Mouse (Mus musculus) neural tube, embryonic 14.5 days (tissue): Measurements from ENCODE around the gene Trim69. TPM values are rescaled to one million over a fixed set of nuclear protein-coding genes. Genes with fewer than 3 reads are reported as not detected.

Experiments used
- ATAC-seq: fragments of 200-750 bp; cut with Nextera tagmentation; 2 replicates; pipeline ENCODE4 v1.8.0; 2017; ENCODE audit warnings: low read depth, mild to moderate bottlenecking, moderate TSS enrichment, moderate library complexity
- H3K27ac ChIP-seq: fragments of 300-500 bp; sonication (generic); 2 replicates; pipeline ENCODE4 v1.5.1; 2014; ENCODE audit warnings: low read depth, mild to moderate bottlenecking, control low read depth, low read length, moderate library complexity, mixed read lengths
- H3K27me3 ChIP-seq: fragments of 300-500 bp; sonication (generic); 2 replicates; pipeline ENCODE4 v1.6.1; 2014; ENCODE audit warnings: low read length; ENCODE audit not compliant: control insufficient read depth, insufficient read depth
- H3K36me3 ChIP-seq: fragments of 300-500 bp; sonication (generic); 2 replicates; pipeline ENCODE4 v1.6.1; 2014; ENCODE audit warnings: low read length, mixed read lengths; ENCODE audit not compliant: control insufficient read depth, insufficient read depth
- H3K4me1 ChIP-seq: fragments of 300-500 bp; sonication (generic); 2 replicates; pipeline ENCODE4 v1.6.1; 2014; ENCODE audit warnings: low read length; ENCODE audit not compliant: control insufficient read depth, insufficient read depth
- H3K4me2 ChIP-seq: fragments of 300-500 bp; sonication (generic); 2 replicates; pipeline ENCODE4 v1.6.1; 2014; ENCODE audit warnings: mild to moderate bottlenecking, low read depth, low read length, control low read depth
- H3K4me3 ChIP-seq: fragments of 300-500 bp; sonication (generic); 2 replicates; pipeline ENCODE4 v1.5.1; 2014; ENCODE audit warnings: low read depth, low read length, control low read depth, mixed read lengths
- H3K9ac ChIP-seq: fragments of 300-500 bp; sonication (generic); replicated peaks from 2 replicates; pipeline ENCODE4 v1.6.1; 2014; ENCODE audit warnings: low read depth, mild to moderate bottlenecking, control low read depth, low read length, mixed read lengths
- H3K9me3 ChIP-seq: fragments of 300-500 bp; sonication (generic); 2 replicates; pipeline ENCODE4 v1.6.1; 2016; ENCODE audit warnings: low read length; ENCODE audit not compliant: control insufficient read depth
- WGBS: fragments of 180-500 bp; shearing (Covaris S2); extraction: QIAGEN DNeasy Blood & Tissue Kit; methylation state at CpG from one replicate; pipeline ENCODE4 v1.1.7; 2014; 5-methylcytosine and 5-hydroxymethylcytosine counted together
- polyA plus RNA-seq: library from polyadenylated mRNA; unstranded; fragments of >200 nt; fragmentation: Nextera tagmentation; extraction: Ambion mirVana; gene quantifications from 2 replicates; pipeline ENCODE4 v1.2.1, GENCODE M21; 2014

The Trim69 gene
- not detected in 2 replicates for polyA plus RNA-seq

DNA sequence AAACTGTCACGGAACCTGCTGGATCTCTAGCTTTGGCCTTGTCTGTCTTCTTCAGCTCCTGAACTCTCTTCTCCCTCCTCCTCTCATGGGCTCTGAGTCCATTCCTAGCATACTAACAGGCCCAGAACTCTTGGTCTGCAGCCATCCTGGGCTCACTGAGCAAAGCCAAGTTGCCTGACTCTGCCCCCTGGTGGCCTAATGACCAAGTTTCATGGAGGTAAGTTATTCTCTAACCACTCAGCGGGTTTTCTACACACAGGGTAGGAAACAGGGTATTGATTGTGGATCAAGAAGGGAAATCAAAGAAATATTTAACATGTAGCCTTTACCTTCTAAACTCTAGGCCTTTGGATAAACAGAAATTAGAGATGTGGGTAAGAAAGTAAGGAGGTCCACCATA lies at the start of gene Trim69:
Gene Trim69 (plus strand): TSS at position 21 of the 400 bp plus-strand sequence.
- Histone ChIP-seq H3K36me3 (no peaks in the 10 kb centered on the region), H3K9me3 (no peaks in the 10 kb centered on the region), H3K4me2 (no peak within 1 kb of the TSS), H3K4me3 (no peak within 1 kb of the TSS), H3K27ac (no peak within 1 kb of the TSS), H3K4me1 (no peaks in the 10 kb centered on the region), H3K9ac (no peak within 1 kb of the TSS), H3K27me3 (no peaks in the 10 kb centered on the region)
- WGBS: 44% methylated on average over 2 of the region's 2 CpGs
- ATAC-seq: peak; percentile 46; the same call in 1 of the 2 replicates

GRCm38 (mm10) chr2:122116888-122117287 lies 43.6 kb upstream of the Trim69 start:
- Histone ChIP-seq H3K9ac (no peak overlapping the region), H3K36me3 (peaks cover 15% of the 10 kb centered on the region), H3K4me3 (no peak overlapping the region; the same call in 1 of the 2 replicates), H3K27ac (no peak overlapping the region), H3K4me1 (peaks cover 6% of the 10 kb centered on the region; the same call in 1 of the 2 replicates), H3K27me3 (no peaks in the 10 kb centered on the region), H3K9me3 (no peaks in the 10 kb centered on the region), H3K4me2 (peak overlapping the region; percentile 51; the same call in 1 of the 2 replicates)
- ATAC-seq: no peak
- 82% methylated on average over 2 of the region's 2 CpGs for WGBS

GRCm38 (mm10) chr2:122117961-122118958 lies 42.2 kb upstream of the Trim69 start, which contains the start of gene Spg11:
TSS of gene Spg11 (minus strand) at chr2:122118386.
- peak; percentile 100 for ATAC-seq
- Histone ChIP-seq H3K9me3 (no peaks in the 10 kb centered on the region), H3K27me3 (no peaks in the 10 kb centered on the region), H3K4me3 (peak within 1 kb of the TSS; percentile 97), H3K4me1 (peaks cover 6% of the 10 kb centered on the region; the same call in 1 of the 2 replicates), H3K36me3 (peaks cover 11% of the 10 kb centered on the region; the same call in 1 of the 2 replicates), H3K27ac (peak within 1 kb of the TSS; percentile 96), H3K4me2 (peak within 1 kb of the TSS; percentile 51), H3K9ac (peak within 1 kb of the TSS; percentile 92)
- under 1% methylated on average over 47 of the region's 47 CpGs for WGBS

DNA sequence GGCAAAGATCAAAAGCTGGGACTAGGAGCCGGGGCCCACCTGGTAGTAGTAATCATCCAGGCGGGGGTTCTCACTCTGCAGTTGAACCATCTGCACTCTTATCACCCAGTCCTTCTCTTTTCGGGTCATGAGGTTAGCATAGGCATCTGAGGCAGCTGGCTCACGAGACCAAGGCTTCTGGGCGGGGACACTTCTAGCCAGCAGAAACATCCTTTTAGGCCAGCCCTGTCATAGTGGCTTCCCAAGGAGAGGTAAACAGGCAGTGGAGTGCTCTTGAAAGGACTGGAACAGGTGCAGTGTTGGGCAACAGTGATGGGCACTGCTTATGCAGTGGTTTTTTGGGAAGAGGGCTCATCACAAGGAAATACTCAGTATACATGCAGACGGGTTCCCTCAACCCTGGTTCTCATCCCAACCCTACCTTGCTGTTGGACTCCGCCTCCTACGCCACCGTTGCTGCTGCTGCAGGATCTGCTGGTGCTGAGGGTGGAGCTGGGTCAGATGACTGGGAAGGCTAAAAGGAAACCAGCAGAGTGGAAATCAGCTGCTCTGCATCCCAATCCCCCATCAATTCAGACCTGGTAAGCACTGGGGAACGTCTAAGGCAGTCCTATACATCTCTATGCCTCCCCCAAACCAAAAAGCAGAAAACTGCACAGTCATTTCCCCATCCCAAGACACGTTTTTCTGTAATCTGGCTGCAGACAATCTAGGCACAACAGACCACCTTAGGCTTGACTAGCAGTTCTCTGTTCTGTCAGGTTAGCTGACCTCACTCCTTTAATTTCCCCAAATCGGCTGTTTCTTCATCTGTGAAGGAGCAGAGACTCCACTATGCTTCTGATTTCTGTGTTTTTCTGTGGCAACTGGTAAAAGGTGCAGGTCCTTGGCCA lies 34.6 kb upstream of the Trim69 start:
- Histone ChIP-seq H3K9me3 (no peaks in the 10 kb centered on the region), H3K4me1 (no peaks in the 10 kb centered on the region), H3K9ac (no peak overlapping the region), H3K4me3 (no peak overlapping the region), H3K4me2 (no peak overlapping the region), H3K27ac (no peak overlapping the region), H3K27me3 (no peaks in the 10 kb centered on the region), H3K36me3 (no peaks in the 10 kb centered on the region)
- WGBS: 63% methylated on average over 12 of the region's 12 CpGs
- ATAC-seq: no peak

DNA sequence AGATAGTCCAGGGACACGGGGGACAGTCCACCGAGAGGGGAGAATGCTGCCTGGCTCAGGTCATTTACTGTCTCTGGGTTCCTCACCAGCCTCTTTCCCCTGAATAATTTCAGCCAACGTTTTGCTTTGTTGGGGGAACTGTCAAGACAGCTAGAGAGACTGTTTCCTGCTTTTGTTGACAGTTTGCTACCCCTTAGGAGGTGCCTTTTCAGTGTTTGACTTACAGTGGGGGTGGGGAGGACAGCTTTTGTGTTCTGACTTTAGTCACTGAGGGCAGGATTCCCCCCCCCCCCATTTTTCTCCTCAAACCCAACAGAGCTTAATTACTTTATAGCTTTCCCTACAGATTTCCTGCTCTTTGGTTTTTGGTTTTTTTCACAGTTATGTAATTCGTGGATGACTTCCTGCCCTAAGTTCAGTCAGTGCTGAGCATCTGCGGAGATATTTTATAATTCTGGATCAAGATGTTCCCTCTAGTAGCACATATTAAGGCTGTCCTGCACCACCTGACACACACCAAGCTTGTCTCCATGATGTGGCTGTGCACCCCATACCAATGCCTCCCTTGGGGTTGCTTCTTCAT lies 33.6 kb upstream of the Trim69 start:
- no peak overlapping the region for H3K4me2 ChIP-seq
- 20% methylated on average over 5 of the region's 5 CpGs for WGBS
- no peak overlapping the region for H3K27ac ChIP-seq
- H3K9me3 ChIP-seq: no peaks in the 10 kb centered on the region
- no peak overlapping the region for H3K4me3 ChIP-seq
- no peaks in the 10 kb centered on the region for H3K36me3 ChIP-seq
- H3K4me1 ChIP-seq: no peaks in the 10 kb centered on the region
- H3K9ac ChIP-seq: no peak overlapping the region
- ATAC-seq: no peak
- H3K27me3 ChIP-seq: no peaks in the 10 kb centered on the region

- ATAC-seq: no peak
- H3K27ac ChIP-seq: no peak overlapping the region
- H3K9me3 ChIP-seq: no peaks in the 10 kb centered on the region
- no peak overlapping the region for H3K4me2 ChIP-seq
- H3K4me3 ChIP-seq: no peak overlapping the region
- no peaks in the 10 kb centered on the region for H3K27me3 ChIP-seq
- no peaks in the 10 kb centered on the region for H3K36me3 ChIP-seq
- no peak overlapping the region for H3K9ac ChIP-seq
- WGBS: 94% methylated on average over 4 of the region's 4 CpGs
- no peaks in the 10 kb centered on the region for H3K4me1 ChIP-seq
Observed at GRCm38 (mm10) chr2:122127635-122128034, 32.9 kb upstream of the Trim69 start.

DNA sequence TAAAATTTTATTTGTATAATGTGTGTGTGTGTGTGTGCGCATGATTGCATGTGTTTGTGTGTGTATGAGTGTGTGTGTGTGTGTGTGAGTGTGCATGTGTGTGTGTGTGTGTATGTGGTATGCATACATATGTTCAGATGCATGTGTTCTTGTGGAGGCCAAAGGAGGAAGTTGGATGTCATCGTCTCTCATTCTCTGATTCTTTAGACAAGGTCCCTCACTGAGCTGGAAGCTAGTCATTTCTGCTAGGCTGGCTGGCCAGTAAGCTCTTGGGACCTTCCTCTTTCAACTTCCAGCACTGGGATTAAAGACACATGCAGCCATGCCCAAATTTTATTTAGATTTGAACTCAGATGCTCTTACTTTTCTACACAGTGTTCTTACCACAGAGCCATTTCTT lies 28.4 kb upstream of the Trim69 start:
- ATAC-seq: no peak
- no peak overlapping the region for H3K4me3 ChIP-seq
- H3K4me1 ChIP-seq: no peaks in the 10 kb centered on the region
- no peak overlapping the region for H3K9ac ChIP-seq
- no peaks in the 10 kb centered on the region for H3K36me3 ChIP-seq
- 84% methylated on average over 2 of the region's 2 CpGs for WGBS
- no peaks in the 10 kb centered on the region for H3K27me3 ChIP-seq
- H3K27ac ChIP-seq: no peak overlapping the region
- H3K9me3 ChIP-seq: no peaks in the 10 kb centered on the region
- H3K4me2 ChIP-seq: no peak overlapping the region

GRCm38 (mm10) chr2:122132618-122133017 lies 27.9 kb upstream of the Trim69 start:
- no peak for ATAC-seq
- H3K27ac ChIP-seq: no peak overlapping the region
- H3K27me3 ChIP-seq: no peaks in the 10 kb centered on the region
- WGBS: 80% methylated on average over 2 of the region's 2 CpGs
- H3K4me1 ChIP-seq: no peaks in the 10 kb centered on the region
- H3K36me3 ChIP-seq: no peaks in the 10 kb centered on the region
- H3K4me3 ChIP-seq: no peak overlapping the region
- no peak overlapping the region for H3K4me2 ChIP-seq
- H3K9me3 ChIP-seq: no peaks in the 10 kb centered on the region
- H3K9ac ChIP-seq: no peak overlapping the region
